Mouse (Mus musculus) skeletal muscle tissue, adult 2 months (tissue): ENCODE results near the gene Txndc2.
"Not testable (repeated sequence)": the region's sequence is repeated elsewhere in the genome, so short reads cannot be mapped to it uniquely, and the experiment has no call there.

ENCODE experiments used
- DNase-seq: peaks from one replicate; pipeline ENCODE4 v3.0.0-alpha.2; 2012; ENCODE audit warnings: low read depth, low spot score

The Txndc2 gene

GRCm38 (mm10) chr17:65656076-65656475, 14.1 kb upstream of the Txndc2 start:
- DNase-seq = no peak

- no peak for DNase-seq
These were observed 13.6 kb upstream of the Txndc2 start for GRCm38 (mm10) chr17:65655608-65656007.

- DNase-seq = no peak
These were observed 8.6 kb upstream of the Txndc2 start for GRCm38 (mm10) chr17:65650598-65650997.

GRCm38 (mm10) chr17:65649175-65649493, 7.2 kb upstream of the Txndc2 start:
- peak; percentile 69 for DNase-seq

GRCm38 (mm10) chr17:65648371-65649174, 6.6 kb upstream of the Txndc2 start:
- no peak for DNase-seq

- no peak for DNase-seq
These were observed 6.0 kb upstream of the Txndc2 start for GRCm38 (mm10) chr17:65647961-65648360.

GRCm38 (mm10) chr17:65647226-65647625, 5.3 kb upstream of the Txndc2 start:
- no peak for DNase-seq

GRCm38 (mm10) chr17:65643579-65643978, 1.6 kb upstream of the Txndc2 start:
- DNase-seq = no peak

GRCm38 (mm10) chr17:65643051-65643521, 1.1 kb upstream of the Txndc2 start:
- peak; percentile 60 for DNase-seq

GRCm38 (mm10) chr17:65642578-65642991, 617 bp upstream of the Txndc2 start:
- DNase-seq = no peak

- no peak for DNase-seq
These were observed 2.8 kb downstream of the Txndc2 start for GRCm38 (mm10) chr17:65639144-65639543.

GRCm38 (mm10) chr17:65635715-65636360, 6.1 kb downstream of the Txndc2 start:
- no peak for DNase-seq

GRCm38 (mm10) chr17:65629943-65630342, 12.0 kb downstream of the Txndc2 start:
- no peak for DNase-seq

GRCm38 (mm10) chr17:65628823-65629532, 13.0 kb downstream of the Txndc2 start:
- DNase-seq = not testable (repeated sequence)

- DNase-seq = no peak
These were observed 15.7 kb downstream of the Txndc2 start for GRCm38 (mm10) chr17:65626301-65626700.

GRCm38 (mm10) chr17:65625563-65625962, 16.4 kb downstream of the Txndc2 start:
- no peak for DNase-seq

- no peak for DNase-seq
These were observed 18.8 kb downstream of the Txndc2 start for GRCm38 (mm10) chr17:65623130-65623529.

- no peak for DNase-seq
These were observed 23.5 kb downstream of the Txndc2 start for GRCm38 (mm10) chr17:65618431-65618830.

GRCm38 (mm10) chr17:65615678-65616077, 26.3 kb downstream of the Txndc2 start:
- no peak for DNase-seq

GRCm38 (mm10) chr17:65614431-65614830, 27.5 kb downstream of the Txndc2 start:
- no peak for DNase-seq

- peak; percentile 98 for DNase-seq
These were observed 28.2 kb downstream of the Txndc2 start, which contains the start of gene Vapa for GRCm38 (mm10) chr17:65613463-65614412. TSS of gene Vapa (minus strand) at chr17:65613555.
